Mouse (Mus musculus) stomach, postnatal 0 days (tissue): ENCODE measurements around the gene Pla2g2c.

Experiments used
- CTCF ChIP-seq: IDR thresholded peaks from 2 replicates; pipeline ENCODE4 v1.5.1; 2016; ENCODE audit warnings: antibody characterized with exemption, low read depth, mild to moderate bottlenecking, moderate library complexity
- EP300 ChIP-seq: optimal IDR thresholded peaks from 2 replicates; pipeline ENCODE3; 2016; ENCODE audit warnings: antibody characterized with exemption

DNA sequence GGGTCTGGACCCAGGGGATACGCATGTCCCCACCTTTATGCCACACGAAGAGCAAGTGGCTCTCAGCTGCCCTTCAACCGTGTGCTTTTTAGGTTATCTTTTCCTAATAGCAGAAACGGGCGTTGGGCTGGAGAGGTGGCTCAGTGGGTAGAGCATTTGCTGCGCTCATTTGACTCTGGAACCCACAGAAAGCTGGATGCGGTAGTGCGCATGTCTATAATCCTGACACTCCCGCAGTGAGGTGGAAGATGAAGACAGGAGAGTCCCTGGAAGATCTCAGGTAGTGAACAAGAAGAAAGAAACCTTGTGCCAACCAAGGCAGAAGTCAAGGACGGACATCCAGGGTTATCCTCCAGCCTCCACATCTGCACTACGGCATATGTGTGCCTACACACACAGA is 15.3 kb upstream of the Pla2g2c start:
- no peak for TF ChIP-seq CTCF
- TF ChIP-seq EP300, result no peak
